Mouse (Mus musculus): ENCODE measurements around the gene Ccnd3.

GRCm38 (mm10) chr17:47616119-47616518 is 111.3 kb downstream of the Ccnd3 start:
- no peak for TF ChIP-seq CTCF (conservative IDR thresholded peaks at IDR 0.05; ENCODE audit: low read length)
- TF ChIP-seq POU5F1 (IDR thresholded peaks at IDR 0.05; ENCODE audit: borderline replicate concordance, low read length) = no peak
- TF ChIP-seq NANOG (IDR thresholded peaks at IDR 0.05; ENCODE audit: borderline replicate concordance, low read length) = no peak

Measured in E14TG2a.4 (cell line).